Mouse (Mus musculus) adrenal gland, adult 2 months (tissue): ENCODE measurements around the gene 1190005I06Rik. TPM values are rescaled to one million over a fixed set of nuclear protein-coding genes. Genes with fewer than 3 reads are reported as not detected.

ENCODE experiments used
- DNase-seq: peaks from one replicate; pipeline ENCODE4 v3.0.0; 2021
- polyA plus RNA-seq: library from polyadenylated mRNA; depleted of rRNA; stranded (reverse); fragments of >200 nt; gene quantifications from 2 replicates; pipeline ENCODE4 v1.2.3, GENCODE M21; 2012
- total RNA-seq, 2 experiments: library from RNA; stranded (reverse); gene quantifications; 2 replicates each; pipeline ENCODE4 v1.2.3; 2021

Gene 1190005I06Rik
- total and polyA plus RNA-seq, 3 experiments: 7.2 to 27.6 (median 14.9) TPM

DNA sequence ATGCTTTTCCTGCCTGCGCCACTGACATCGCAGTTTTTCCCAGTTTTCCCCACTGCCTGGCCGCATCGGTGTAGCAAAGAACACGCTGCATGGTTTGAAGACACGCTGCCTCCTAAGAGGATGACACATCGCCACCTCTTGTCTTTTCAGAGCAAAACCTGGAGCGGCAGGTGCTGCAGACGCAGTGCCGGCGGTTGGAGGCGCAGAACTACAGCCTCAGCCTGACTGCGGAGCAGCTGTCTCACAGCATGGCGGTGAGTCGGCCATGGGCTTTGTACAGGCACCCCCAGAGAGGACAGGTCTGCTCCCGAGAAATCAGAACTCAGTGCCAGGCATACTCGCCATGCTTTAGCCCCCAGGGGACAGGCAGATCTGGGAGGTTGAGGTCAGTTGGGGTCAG, 69.6 kb downstream of the 1190005I06Rik start:
- no peak for DNase-seq

DNA sequence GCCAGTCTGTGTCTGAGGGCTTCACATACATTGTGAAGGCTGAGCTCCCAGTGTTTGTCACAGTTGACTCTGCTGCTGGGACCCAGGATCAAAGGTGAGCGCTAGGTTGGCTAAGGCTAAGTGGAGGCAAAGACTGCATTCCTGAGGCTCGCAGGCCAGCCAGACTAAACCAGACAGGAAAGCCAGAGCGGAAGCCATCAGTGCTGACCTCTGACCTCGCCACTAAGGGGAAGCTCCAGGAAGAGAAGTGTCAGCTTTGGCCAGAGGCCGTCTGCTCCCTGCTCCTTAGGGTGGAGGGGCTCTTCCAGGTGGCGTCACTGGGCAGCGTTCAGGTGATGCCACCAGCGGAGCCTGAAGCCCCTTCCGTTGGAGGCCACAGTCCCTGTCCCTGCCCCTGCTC, 71.6 kb downstream of the 1190005I06Rik start:
- DNase-seq: peak; percentile 40

DNA sequence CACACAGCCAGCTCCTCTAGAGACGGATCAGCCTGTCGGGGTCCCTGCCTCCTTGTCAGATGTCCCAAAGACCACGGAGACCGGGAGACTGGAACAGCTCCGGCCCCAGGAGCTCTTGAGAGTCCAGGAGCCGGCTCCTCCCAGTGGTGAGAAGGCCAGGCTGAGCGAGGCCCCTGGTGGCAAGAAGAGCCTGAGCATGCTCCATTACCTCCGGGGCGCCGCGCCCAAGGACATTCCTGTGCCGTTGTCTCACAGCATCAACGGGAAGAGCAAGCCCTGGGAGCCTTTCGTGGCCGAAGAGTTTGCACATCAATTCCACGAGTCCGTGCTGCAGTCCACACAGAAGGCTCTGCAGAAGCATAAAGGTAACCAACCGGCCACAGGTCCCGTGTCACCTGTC, 72.5 kb downstream of the 1190005I06Rik start:
- DNase-seq: peak; percentile 69

DNA sequence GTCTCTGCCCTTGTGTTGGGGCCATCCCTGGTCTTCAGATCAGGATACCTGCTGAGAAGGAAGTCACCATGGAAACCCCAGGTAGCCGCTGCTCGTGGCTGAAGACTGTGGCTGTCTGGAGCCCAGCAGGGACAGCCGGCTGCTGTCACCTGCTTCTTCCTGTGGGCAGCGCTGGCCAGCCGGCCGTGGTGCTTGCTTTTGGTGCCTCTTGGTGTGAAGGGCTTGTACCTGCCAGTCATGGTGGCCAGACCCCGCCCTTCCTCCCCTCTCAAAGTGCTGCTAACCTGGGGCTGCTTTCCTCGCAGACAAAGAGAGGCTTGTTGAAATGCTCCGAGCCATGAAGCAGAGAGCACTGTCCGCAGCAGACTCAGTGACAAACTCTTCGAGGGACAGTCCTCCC, 73.6 kb downstream of the 1190005I06Rik start:
- no peak for DNase-seq

DNA sequence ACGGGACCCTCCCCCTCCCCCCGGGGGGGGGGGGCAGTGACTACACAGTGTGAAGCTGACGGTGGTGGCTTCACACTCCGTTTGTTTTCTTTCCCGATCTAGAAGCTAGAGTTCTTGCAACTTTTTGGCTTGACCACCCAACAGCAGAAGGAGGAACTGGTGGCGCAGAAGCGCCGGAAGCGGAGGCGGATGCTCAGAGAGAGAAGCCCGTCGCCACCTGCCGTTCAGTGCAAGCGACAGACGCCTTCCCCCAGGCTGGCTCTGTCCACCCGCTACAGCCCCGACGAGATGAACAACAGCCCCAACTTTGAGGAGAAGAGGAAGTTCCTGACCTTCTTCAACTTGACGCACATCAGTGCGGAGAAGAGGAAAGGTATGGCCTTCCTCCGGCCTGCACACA, 74.9 kb downstream of the 1190005I06Rik start:
- no peak for DNase-seq

DNA sequence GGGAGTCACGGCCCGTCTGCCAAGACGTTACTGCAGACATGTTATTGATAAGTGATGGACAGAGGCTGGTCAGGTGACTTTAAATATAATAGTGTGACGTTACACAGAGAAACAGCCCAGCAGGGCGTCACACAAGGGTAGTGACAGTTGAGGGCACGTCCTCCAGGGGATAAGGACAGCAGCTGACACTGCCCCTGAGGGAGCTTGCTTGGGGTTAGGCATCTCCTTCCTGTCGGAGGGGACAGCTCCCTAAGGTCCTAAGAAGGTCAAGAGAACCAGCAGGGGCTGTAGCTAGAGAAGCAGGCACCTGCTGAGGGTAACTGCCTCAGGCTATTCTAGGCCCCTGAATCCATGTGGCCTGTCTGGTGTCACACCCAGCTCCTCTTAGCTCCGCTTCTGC, 75.9 kb downstream of the 1190005I06Rik start:
- no peak for DNase-seq

DNA sequence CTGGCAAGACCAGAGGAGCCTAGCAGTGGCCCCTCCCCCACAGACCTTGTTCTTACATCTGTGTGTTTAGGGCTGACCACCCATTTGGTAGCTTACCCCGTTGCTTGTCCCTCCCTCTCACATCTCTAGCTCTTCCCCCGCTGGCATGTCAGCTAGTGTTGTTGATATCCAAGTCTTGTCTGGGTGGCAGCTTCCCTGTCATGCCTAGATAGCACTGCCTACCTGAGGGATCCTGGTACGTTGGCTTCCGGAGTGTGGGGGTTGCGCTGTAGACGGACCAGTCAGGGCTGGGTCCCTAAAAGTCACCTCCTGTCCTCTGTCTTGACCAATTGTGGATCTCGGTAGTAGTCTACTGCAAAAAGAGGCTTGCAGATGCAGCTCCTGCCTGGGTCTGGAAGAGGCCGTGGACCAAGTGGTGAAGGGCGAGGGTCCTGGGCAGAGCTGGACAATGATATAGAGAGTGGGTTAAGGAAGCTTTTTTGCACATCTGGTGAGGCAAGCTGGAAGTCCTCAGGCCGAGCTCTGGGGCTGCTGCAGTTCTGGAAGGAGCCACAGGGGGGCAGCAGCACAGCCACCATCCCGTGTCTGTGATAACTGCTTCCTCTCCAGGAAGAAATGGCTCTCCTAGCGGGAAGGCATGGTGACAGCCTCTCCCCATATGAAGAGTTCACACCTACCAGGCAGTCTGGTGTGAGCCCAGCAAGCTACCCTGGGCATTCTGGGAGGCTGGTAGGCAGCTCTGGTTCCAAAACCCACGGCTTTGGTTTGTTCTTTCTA, 77.3 kb downstream of the 1190005I06Rik start:
- DNase-seq: peak; percentile 75

DNA sequence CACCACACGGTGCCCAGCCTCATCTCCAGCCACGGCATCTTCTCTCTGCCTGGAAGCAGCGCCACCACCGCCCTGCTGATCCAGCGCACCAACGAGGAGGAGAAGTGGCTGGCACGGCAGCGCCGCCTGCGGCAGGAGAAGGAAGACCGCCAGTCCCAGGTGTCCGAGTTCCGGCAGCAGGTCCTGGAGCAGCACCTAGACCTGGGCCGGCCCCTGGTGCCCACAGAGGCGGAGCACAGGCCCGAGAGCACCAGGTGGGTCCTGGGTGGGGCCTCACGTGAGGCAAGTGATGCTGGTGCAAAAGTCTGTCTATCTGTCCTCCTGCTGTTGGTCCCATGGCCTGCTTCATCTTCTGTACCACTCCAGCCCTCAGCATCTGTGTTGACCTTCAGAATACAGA, 78.3 kb downstream of the 1190005I06Rik start:
- DNase-seq: no peak

DNA sequence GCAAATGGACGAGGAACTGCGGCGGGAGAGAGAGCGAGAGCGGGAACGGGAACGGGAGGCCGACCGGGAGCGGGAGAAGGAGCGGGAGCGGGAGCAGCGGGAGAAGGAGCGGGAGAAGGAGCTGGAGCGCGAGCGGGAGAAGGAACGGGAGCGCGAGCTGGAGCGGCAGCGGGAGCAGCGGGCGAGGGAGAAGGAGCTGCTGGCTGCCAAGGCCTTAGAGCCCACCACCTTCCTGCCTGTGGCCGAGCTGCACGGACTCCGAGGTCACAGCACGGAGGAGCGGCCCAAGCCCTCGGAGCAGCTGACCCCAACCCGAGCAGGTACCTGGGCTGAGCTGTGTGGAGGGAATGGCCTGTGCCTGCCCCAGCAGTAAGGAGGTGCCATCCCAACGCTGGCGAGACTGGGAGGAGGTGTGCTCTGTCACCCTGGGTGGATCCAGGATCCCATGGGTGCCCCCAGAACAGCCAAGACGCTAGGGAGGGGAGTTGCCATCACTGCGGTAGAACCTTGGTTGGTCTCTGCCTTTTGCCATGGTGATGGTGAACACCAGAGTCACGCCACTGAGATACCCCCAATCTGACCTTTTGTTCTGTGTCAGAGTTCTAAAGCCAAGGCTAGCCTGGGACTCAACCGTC, 79.2 kb downstream of the 1190005I06Rik start:
- no peak for DNase-seq

DNA sequence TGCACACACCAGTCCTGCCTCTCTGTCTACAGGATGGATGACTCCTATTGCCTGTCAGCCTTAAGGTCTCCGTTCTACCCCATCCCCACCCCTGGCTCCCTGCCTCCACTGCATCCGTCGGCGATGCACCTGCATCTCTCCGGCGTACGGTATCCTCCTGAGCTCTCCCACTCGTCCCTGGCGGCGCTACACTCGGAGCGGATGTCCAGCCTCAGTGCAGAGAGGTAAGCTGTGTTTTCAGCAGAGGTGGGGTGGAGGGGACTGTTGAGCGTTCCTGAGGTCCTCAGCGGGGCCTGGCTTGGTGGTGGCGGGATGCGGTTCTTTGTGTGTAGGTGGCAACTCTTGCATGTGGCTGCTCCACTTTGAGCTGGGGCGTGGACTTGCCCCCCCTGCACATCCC, 79.7 kb downstream of the 1190005I06Rik start:
- no peak for DNase-seq

DNA sequence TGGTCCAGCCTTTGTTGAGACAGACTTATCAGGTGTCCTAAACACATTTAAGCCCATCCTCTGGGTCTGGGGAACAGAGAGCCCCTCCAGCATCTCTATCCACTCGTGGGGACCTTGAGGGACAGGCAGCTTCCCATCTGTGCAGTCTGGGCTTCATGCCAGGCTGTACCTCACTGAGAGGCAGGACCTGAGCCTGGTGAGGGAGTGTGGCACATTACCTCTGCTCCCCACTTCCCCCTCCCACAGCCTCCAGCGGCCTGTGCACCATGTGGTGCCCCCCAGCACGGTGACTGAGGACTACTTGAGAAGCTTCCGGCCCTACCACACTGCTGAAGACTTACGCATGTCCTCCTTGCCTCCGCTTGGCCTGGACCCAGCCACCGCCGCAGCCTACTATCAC, 80.8 kb downstream of the 1190005I06Rik start:
- no peak for DNase-seq

DNA sequence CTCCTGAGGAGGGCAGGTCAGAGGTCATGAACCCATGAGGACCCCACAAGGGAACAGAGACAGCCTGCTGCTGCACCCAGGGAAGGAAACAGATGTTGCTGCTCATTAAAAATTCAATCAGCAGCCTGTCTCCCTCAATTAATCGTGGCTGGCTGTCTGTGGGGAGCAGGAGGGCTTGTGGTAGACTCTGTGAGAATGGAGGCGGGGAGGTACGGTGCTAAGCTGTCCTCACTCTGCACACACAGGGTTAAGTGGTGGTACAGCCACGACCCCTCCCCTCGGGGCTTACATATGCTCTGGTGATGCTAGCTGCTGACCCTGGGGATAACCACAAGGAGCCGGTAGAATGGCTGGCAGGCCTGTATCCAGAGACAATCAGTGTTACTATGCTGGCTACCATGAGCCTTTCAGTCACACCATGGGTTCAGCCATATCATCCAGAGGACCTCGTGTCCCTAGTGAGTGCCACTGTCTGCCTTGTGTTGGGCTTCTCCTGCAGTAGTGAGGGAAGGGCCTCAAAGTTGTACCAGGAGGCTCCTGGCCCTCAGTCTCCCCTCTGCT, 82.2 kb downstream of the 1190005I06Rik start:
- no peak for DNase-seq

DNA sequence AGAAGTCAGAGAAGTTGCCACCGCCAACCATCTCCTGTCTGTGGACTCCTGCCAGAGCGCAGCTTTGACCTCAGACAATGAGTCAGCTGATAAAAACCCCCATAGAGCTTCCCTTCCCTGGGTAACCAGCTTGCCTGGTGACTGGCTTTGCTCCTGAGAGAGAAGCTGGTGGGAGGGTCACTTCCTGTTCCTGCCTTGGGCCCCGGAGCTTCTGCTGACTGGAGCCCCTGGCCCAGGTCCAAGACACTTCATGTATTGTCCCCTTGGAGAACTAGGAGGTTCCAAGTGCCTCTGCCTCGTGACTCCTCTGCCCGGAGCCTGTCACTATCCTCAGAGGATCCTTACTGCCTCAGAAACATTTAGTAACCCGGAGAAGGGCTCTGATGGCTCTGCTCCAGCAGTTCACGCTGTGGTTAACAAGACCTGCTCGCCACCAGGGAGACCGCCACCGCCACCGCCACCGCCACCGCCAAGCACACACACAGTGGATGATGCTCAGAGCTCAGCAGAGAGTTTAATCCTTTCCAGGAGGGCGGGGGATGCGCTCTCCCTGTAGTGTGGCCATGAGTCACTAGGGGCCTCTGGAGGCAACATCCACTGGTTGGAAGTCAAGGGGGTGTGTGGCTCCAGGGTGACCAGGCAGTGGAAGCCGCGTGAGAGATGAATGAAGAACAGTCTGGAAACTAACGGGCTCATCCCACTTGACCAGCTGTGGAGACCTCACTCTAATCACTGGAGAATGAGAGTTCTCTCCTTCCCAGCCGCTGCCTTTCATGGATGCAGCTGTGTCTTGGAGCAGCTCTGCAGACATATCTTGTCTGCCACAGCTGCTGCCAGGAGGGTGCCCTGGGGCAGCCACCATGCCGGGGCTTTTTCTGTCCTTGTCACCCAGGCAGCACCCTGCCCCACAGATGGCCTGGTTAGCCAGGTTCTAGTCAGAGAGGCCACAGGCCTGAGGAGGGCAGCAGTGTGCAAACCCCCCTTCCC, 83.3 kb downstream of the 1190005I06Rik start:
- peak; percentile 92 for DNase-seq

DNA sequence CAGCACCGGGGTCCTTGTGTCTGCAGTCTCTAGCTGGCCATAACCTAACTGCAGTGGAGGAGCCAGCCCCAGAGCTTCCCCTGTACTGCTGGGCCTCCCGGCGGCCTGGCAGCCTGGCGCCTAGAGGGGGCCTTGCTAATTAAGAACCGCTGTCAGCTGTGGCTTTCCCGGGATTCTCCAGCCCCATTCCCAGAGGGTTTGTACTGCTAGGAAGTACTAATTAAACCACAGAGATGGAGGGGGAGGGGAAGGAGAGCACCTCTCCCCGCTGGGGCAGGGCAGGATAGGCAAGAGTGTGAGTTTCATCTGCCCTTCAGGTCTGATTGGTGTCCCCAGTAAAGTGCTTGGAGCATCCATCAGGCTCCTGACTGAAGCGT, 84.1 kb downstream of the 1190005I06Rik start:
- DNase-seq: no peak

DNA sequence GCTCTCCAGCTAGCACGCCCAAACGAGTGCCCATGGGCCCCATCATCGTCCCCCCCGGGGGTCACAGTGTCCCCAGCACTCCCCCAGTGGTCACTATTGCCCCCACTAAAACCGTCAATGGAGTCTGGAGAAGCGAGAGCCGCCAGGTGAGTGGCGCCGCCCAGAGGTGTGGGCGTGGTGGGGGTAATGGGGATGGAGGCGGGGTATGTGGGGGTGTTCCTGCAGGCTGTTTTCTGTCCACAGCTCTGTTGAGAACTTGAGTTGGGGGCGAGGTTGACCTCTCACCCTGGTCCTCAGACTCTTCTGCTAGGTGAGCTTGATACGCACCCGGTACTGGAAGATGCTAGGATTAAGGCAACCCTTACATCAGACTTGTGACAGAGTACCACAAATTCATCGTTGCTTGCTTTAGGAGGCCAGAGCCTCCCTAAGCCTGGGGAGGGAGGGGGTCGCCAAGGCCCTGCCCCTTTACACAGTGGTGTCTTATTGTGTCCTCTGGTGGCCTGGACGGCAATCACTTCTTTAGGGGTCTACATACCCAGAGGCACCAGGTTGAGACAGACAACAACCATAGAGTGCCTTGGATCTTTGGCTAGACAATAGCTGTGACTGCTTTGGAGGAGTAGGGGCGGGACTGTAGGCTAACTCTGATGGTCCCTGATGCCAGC, 84.6 kb downstream of the 1190005I06Rik start:
- DNase-seq: no peak

DNA sequence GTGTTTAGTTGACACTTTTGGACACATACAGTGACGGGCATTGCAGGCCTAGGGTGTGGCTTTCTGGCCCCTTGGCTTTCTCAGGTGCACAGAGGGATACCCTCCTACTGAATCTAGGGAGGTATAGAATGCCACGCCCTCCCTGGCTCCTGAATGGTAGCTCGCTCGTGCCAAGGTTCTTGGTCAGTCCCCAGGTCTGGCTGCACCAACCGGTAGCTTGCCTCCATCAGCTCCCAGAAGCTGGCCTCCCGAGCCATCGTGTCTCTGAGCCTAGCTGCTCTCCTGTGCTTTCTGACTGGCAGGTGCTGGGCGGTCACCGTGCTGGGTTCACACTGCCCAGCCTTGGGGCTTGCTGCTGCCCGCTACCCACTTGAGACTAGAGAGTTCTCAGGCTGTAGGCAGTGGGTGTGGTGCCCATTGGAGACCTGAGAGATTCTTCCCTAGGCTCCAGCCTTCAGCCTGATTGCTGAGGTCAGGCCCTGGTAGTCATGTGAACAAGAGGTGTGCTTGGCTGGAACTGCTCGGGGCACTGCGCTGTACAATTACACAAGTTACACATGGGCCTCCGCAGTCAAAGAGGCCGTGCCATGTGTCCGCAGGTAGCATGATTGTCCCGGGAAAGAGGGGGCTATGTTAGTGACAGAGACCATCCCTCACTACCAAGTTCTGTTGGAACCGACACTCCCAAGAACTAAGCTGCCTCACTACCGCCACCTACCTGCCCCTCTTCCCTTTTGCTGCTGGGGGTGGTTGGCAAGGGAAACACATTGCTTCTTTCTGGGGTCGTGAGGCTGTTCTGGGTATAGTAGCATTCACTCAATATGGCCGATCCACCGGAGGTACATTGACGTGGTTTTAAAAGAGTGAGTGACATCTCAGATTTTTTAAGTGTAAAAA, 85.6 kb downstream of the 1190005I06Rik start:
- no peak for DNase-seq

DNA sequence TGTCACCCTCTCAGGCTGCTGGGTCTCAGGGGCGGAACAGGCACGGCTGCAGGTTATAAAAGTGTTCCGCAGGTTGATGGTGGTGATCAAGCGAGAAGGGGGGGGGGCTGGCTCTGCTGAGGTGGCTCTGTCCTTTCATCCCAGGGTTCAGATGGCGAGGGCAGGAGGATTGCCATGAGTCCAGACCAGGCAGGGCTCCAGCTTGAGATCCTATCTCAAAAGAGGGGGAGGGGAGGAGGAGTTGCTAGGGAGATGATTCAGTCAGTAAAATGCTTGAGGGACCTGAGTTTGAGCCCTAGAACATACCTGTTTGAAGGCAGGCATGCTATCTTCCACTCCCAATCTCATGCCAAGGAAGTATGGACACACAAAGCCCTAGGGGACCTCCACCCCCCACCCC, 86.9 kb downstream of the 1190005I06Rik start:
- DNase-seq: no peak

DNA sequence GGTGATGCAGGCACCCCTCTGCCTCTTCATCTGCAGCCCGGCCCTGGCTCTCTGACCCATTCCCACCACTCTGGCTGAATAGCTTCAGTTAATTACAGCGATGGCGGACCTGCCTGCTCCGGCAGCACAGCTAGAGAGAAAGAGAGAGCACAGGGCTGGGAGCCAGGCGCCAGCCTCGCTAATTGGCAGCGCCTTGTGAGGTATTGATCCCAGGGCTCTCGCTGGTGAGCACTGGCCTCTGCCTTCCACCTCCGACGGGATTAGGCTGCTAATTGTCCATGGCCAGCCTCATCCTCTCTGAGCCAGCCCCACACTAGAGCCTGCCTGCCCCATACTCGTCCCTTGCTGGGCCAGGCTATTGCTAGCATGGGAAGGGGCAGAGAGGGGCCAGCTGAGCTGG, 87.8 kb downstream of the 1190005I06Rik start:
- no peak for DNase-seq
